7 mouse cellular contexts compared by ENCODE assay signal in genomic region chr3:116711624-116712435, GRCm38 (mm10). TPM values are rescaled to one million over a fixed set of nuclear protein-coding genes. Genes with fewer than 3 reads are reported as not detected.
DNase-seq lines count a peak whose midpoint lies in the region; ATAC-seq and TF ChIP-seq lines count a peak whose summit lies in the region.

No protein-coding gene starts in this region.

- H3K4me2 ChIP-seq in embryonic facial prominence, embryonic 11.5 days (ENCODE audit: low read depth, low read length): peak overlapping the region; percentile 82
- H3K4me2 ChIP-seq in limb, embryonic 11.5 days (ENCODE audit: low read depth, severe bottlenecking): peak overlapping the region; percentile 74
- peak overlapping the region; percentile 76 for H3K4me2 ChIP-seq in midbrain, embryonic 13.5 days (replicated peaks)

- H3K9ac ChIP-seq in embryonic facial prominence, embryonic 11.5 days (replicated peaks; ENCODE audit: low read length): peak overlapping the region; percentile 94
- peak overlapping the region; percentile 94 for H3K9ac ChIP-seq in limb, embryonic 11.5 days (ENCODE audit: low read length)
- H3K9ac ChIP-seq in midbrain, embryonic 13.5 days (replicated peaks): peak overlapping the region; percentile 86

- peak overlapping the region; percentile 47; the same call in 1 of the 2 replicates for H3K27ac ChIP-seq in embryonic facial prominence, embryonic 11.5 days (replicated peaks; ENCODE audit: low read depth, low read length)
- H3K27ac ChIP-seq in limb, embryonic 11.5 days (replicated peaks; ENCODE audit: low read depth, low read length): peak overlapping the region; percentile 75; the same call in 1 of the 2 replicates
- H3K27ac ChIP-seq in midbrain, embryonic 13.5 days: no peak overlapping the region; the same call in 1 of the 2 replicates
- H3K27ac ChIP-seq in small intestine, adult 2 months (ENCODE audit: insufficient read depth, low read depth, low read length): peak overlapping the region; percentile 92

- H3K36me3 ChIP-seq in embryonic facial prominence, embryonic 11.5 days (replicated peaks; ENCODE audit: control insufficient read depth, insufficient read depth, low read depth, low read length): no peaks in the 10 kb centered on the region
- no peaks in the 10 kb centered on the region for H3K36me3 ChIP-seq in limb, embryonic 11.5 days (ENCODE audit: control insufficient read depth, insufficient read depth, low read length)
- H3K36me3 ChIP-seq in midbrain, embryonic 13.5 days: no peaks in the 10 kb centered on the region
- H3K36me3 ChIP-seq in small intestine, adult 2 months (ENCODE audit: control insufficient read depth, insufficient read depth, low read length): peaks cover 3% of the 10 kb centered on the region

- H3K9me3 ChIP-seq in embryonic facial prominence, embryonic 11.5 days (replicated peaks; ENCODE audit: control insufficient read depth, low read length): no peaks in the 10 kb centered on the region
- H3K9me3 ChIP-seq in limb, embryonic 11.5 days (ENCODE audit: control insufficient read depth, low read length): no peaks in the 10 kb centered on the region
- no peaks in the 10 kb centered on the region for H3K9me3 ChIP-seq in midbrain, embryonic 13.5 days

- peak; percentile 65 for TF ChIP-seq POLR2A in small intestine, adult 2 months (IDR thresholded peaks at IDR 0.05; ENCODE audit: low read depth, low read length)

- DNase-seq in adrenal gland, postnatal 14 days: peak; percentile 91
- peak; percentile 73 for DNase-seq in embryonic facial prominence, embryonic 11.5 days (ENCODE audit: low spot score)
- peak; percentile 98 for DNase-seq in heart, adult 11 months
- peak; percentile 88 for DNase-seq in kidney, adult 18-20 months
- DNase-seq in limb, embryonic 11.5 days (ENCODE audit: low spot score): peak; percentile 81

- peak; percentile 88 for ATAC-seq in embryonic facial prominence, embryonic 11.5 days (replicated peaks; ENCODE audit: insufficient number of reproducible peaks, low FRiP score, low TSS enrichment, low read depth)
- ATAC-seq in limb, embryonic 11.5 days (ENCODE audit: insufficient number of reproducible peaks, low FRiP score, low TSS enrichment, low read depth): peak; percentile 83
- ATAC-seq in midbrain, embryonic 13.5 days: peak; percentile 88

- H3K4me3 ChIP-seq in embryonic facial prominence, embryonic 11.5 days (ENCODE audit: low read depth, low read length): peak overlapping the region; percentile 88
- H3K4me3 ChIP-seq in limb, embryonic 11.5 days (ENCODE audit: low read depth, low read length): peak overlapping the region; percentile 78
- H3K4me3 ChIP-seq in midbrain, embryonic 13.5 days (replicated peaks): peak overlapping the region; percentile 72
- H3K4me3 ChIP-seq in small intestine, adult 2 months (ENCODE audit: low read depth, low read length): peak overlapping the region; percentile 72

- H3K4me1 ChIP-seq in embryonic facial prominence, embryonic 11.5 days (ENCODE audit: control insufficient read depth, insufficient read depth, low read length): no peaks in the 10 kb centered on the region
- H3K4me1 ChIP-seq in limb, embryonic 11.5 days (ENCODE audit: control insufficient read depth, insufficient read depth, low read length): 0 out of 2 replicates have a peak, but pooled peaks cover 3% of the 10 kb centered on the region
- H3K4me1 ChIP-seq in midbrain, embryonic 13.5 days (replicated peaks): peaks cover 9% of the 10 kb centered on the region
- peaks cover 7% of the 10 kb centered on the region; the same call in 1 of the 2 replicates for H3K4me1 ChIP-seq in small intestine, adult 2 months (ENCODE audit: control insufficient read depth, insufficient read depth, insufficient read length, low read length)

- under 1% methylated on average over 85 of the region's 85 CpGs for WGBS in embryonic facial prominence, embryonic 11.5 days
- WGBS in limb, embryonic 11.5 days: under 1% methylated on average over 80 of the region's 85 CpGs
- under 1% methylated on average over 63 of the region's 85 CpGs for WGBS in midbrain, embryonic 13.5 days
- WGBS in small intestine, adult 2 months: under 1% methylated on average over 83 of the region's 85 CpGs

- no peak for TF ChIP-seq CTCF in small intestine, adult 2 months (IDR thresholded peaks at IDR 0.05; ENCODE audit: extremely low read depth, insufficient read length, insufficient replicate concordance, low read depth, low read length)

- H3K27me3 ChIP-seq in embryonic facial prominence, embryonic 11.5 days (ENCODE audit: control insufficient read depth, insufficient read depth, low read length): no peaks in the 10 kb centered on the region
- no peaks in the 10 kb centered on the region for H3K27me3 ChIP-seq in limb, embryonic 11.5 days (ENCODE audit: control insufficient read depth, insufficient read depth, low read length)
- H3K27me3 ChIP-seq in midbrain, embryonic 13.5 days: peaks cover 14% of the 10 kb centered on the region
- no peaks in the 10 kb centered on the region for H3K27me3 ChIP-seq in small intestine, adult 2 months (ENCODE audit: control insufficient read depth, insufficient read depth, low read length)

RNA-seq across cellular contexts. Expression of gene Slc35a3, which starts 0.8 kb away (rescaled TPM):
- 24.7 and 30.0 TPM in 2 replicates for total RNA-seq in adrenal gland, postnatal 14 days (2021)
- polyA plus RNA-seq in embryonic facial prominence, embryonic 11.5 days (2014; fragmentation: Nextera tagmentation; extraction: Ambion mirVana): 6.6 and 7.0 TPM in 2 replicates
- polyA plus RNA-seq in limb, embryonic 11.5 days (2014; fragmentation: Nextera tagmentation; extraction: Ambion mirVana): 6.8 and 8.5 TPM in 2 replicates
- 6.3 and 7.2 TPM in 2 replicates for polyA plus RNA-seq in midbrain, embryonic 13.5 days (2015; fragmentation: Nextera tagmentation; extraction: Ambion mirVana)
- polyA plus RNA-seq in small intestine, adult 2 months (2012; rRNA removed): 18.3 and 22.3 TPM in 2 replicates

RNA-seq across cellular contexts. Expression of gene Gm43191, which starts 30.8 kb away (rescaled TPM):
- not detected in 2 replicates for total RNA-seq in adrenal gland, postnatal 14 days (2021)
- polyA plus RNA-seq in embryonic facial prominence, embryonic 11.5 days (2014; fragmentation: Nextera tagmentation; extraction: Ambion mirVana): not detected in 2 replicates
- polyA plus RNA-seq in limb, embryonic 11.5 days (2014; fragmentation: Nextera tagmentation; extraction: Ambion mirVana): not detected in 2 replicates
- polyA plus RNA-seq in midbrain, embryonic 13.5 days (2015; fragmentation: Nextera tagmentation; extraction: Ambion mirVana): not detected in 2 replicates
- not detected in 2 replicates for polyA plus RNA-seq in small intestine, adult 2 months (2012; rRNA removed)

RNA-seq across cellular contexts. Expression of gene Mfsd14a, which starts 49.4 kb away (rescaled TPM):
- total RNA-seq in adrenal gland, postnatal 14 days (2021): 46.8 and 53.1 TPM in 2 replicates
- polyA plus RNA-seq in embryonic facial prominence, embryonic 11.5 days (2014; fragmentation: Nextera tagmentation; extraction: Ambion mirVana): 102 and 105 TPM in 2 replicates
- polyA plus RNA-seq in limb, embryonic 11.5 days (2014; fragmentation: Nextera tagmentation; extraction: Ambion mirVana): 86.0 and 94.3 TPM in 2 replicates
- 65.4 and 67.9 TPM in 2 replicates for polyA plus RNA-seq in midbrain, embryonic 13.5 days (2015; fragmentation: Nextera tagmentation; extraction: Ambion mirVana)
- 4.0 and 6.7 TPM in 2 replicates for polyA plus RNA-seq in small intestine, adult 2 months (2012; rRNA removed)
